Mouse (Mus musculus): Measurements from ENCODE around the gene Kdm2b. TPM values are rescaled to one million over a fixed set of nuclear protein-coding genes. Genes with fewer than 3 reads are reported as not detected.
A peak's percentile ranks its signal among the peaks of the same experiment; 100 is the strongest.

Kdm2b gene
- polyA plus RNA-seq, 2 experiments from 2014 or later, result 33.1 to 51.1 TPM

DNA sequence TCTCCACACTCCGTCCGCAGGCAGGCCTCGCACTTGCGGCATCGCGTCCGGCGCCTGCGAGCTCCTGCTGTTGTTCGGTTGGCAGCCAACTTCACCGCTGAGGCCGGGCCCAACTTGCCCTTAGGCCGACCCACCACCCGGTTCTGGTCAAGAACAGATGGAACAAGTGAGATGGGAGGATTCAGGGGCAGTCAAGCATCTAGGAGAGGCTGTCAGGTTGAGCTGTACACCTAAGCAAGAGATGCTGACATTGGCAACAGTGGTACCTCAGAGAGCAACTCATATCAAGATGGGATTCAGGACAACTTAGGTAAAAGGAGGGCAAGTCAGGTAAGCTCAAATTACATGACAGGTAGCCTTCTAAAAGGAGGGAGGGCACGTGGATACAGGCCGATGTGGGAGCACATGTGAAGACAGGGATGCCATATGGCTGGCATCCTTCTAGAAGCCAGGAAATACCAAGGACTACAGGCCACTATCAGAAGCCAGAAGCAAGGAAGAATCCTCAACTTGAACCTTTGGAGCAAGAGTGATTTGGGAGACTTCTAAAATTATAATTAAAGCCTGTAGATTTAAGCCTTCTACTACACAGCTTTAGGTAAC lies 100.9 kb downstream of the Kdm2b start:
- no peak for ATAC-seq

DNA sequence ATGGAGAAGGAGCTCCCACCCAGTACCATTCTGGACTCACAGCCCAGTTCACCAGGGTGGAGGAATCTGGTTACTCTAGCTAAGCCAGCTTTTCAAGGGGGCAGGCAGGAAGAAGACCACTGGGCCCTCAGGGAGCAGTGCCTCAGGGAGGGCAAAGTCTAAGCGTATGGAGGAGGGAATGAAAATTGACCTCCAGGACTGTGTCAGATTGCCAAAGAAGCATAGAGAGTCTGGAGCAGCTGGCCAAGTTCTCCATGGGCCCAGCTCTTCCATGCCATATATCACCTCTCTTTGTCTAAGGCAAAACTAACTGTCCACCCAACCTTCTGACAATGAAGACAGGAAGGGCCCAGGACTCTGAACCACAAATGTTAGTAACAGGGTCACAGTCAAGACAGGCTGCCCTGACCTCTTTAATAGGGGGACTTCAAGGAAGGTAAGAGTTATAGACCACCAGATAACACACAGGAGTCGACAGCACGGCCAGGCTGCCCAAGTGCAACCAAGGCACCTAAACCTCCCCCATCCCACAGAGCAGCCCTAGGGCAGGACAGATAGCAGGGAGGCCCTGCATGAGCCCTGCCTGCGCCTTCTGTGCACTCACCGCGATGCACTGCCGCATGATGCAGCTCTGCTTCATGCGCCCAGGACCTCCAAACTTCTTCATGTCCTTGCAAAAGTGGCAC lies 101.6 kb downstream of the Kdm2b start:
- no peak for ATAC-seq

DNA sequence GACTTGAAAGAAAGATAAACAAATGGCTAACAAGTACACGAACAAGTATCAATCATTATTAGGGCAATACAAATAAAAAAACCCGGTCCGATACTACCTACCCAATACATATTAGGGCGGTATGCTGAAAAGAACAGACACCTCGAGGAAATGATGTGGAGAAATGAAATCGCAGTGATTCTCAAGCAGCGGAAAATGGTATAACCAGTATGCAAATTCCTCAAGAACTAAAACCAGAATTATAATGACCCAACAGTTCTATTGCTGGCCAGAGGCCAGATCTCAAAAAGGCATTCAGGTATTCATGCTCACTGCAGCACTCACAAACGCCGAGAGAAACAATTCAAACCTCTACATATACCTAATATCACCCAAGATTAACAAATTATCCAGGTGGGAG lies 102.6 kb downstream of the Kdm2b start:
- ATAC-seq, result no peak

DNA sequence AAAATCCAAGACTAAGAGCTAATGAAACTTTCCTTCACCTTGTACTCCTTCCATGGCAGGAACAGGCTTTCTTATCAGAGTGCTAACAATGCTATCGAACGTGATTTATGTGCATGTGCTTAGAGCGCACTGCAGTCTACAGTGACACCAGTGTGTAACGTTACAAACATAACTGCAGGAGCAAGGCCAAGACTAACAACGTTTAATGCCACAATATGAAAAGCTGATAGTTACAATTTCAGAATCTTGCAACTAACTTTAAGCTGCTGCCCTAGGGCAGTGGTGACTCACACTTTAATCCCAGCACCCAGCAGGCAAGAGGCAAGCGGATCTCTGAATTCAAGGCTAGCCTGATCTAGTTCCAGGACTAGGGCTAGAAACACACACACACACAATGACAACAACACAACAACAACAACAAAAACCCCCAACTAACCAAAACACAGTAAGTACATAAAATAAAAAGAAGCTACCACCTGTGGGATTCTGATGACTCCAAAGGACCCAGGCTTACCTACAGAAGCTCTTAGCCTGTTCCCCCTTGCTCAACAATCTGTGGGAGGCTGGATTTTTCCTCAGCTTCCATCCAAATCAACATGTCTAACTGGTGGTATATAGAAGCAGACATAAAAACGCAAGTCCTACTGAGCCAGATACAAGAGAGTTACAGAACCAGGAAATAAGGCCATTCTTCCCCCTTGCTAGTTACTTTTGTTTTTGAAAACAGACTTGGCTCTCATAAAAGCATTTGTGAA lies 104.9 kb downstream of the Kdm2b start:
- no peak for ATAC-seq

DNA sequence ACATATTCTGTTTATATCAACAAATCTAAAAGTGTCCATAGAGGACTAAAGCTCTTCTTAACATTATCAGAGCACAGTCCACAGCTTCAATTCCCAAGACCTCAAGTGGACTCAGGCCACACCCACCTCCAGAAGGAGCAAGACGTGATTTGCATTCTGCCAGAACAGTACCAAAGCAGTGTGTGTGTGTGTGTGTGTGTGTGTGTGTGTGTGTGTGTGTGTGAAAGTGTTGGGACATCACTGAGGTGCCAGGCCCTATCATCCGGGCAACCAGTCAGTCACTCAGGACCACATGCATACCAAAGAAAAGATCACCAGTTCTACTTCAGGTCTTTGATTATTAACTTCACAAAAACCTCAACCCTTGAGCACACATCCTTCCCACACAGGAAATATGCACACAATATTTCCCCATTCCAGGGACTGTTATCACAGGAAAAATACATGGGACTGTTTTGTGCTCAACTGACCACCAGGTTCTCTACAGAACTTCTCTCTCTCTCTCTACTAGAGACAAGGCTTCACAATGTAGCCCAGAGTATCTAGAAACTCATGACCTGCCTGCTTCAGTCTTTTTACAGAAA lies 105.9 kb downstream of the Kdm2b start:
- ATAC-seq, result no peak

DNA sequence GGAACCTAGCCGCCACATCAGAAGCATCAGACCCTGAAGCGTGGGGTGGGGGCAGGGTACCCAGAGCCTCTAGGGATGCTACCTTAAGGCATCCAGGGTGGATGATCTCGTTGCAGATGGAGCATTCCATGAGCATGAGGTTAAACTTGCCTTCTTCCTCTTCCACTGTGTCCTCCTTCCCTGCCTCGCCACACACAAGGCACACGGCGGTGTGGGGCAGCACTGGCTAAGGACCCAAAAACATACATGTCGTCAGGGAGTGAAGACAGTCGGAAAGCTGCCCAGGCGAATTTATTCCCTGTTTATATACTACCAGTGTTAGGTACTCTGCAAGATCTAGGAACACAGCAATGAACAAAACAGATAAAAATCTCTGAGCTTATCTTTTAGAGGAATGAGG lies 106.4 kb downstream of the Kdm2b start:
- no peak for ATAC-seq

DNA sequence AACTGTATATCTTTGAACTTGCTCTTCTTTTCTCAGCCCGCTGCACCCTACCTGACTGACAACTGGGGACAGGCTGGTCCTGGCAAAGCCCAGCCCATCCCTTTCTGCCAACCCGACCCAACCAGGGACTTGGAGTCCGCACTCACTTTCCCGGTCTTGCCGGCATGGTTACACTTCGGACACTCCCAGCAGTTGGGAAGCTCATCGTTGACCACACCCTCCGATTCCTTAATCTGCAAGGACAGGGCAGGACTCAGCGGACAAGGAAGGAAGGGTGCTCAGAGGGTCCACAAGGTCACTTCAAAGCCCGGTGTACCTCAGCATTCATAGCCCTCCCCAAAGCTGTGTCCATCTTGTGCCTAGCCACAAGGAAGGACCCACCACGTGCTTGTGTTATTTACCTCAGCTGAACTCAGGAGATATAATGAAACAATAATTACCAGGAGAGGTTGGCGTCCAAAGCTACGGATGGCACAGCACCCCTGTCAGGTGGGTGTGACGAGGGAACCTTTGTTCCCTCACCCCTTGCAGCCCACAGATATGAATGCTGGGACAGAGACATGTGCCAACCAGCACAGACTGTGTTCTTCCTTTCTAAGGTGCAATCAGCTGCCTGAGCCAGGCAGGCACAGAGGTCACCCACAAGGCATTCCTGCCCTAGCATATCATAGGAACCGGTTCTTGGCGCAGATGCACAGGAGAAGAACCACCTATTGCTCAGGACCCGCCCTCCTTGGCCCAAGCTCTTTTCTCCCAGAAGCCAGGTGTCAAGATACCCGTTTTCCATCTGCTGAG lies 107.2 kb downstream of the Kdm2b start:
- no peak for ATAC-seq

DNA sequence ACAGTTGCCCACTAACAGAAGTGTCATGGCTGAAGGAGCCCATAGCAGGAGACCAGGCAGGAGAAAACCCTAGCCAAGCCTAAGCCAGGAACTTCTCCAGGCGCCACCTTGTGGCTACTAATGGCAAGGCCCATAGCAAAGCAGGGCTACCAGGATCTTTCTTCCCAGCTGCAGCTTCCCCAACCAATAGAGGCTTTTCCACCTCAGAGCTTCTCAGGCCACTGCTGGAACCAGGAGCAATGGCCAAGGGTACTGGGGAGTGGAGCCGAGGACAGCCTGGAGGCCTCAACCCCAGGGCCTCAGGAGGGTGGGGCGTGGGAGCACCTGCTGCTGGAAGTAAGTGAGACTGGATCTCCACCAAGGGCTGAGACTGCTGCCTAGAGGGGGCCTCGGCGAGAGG lies 108.3 kb downstream of the Kdm2b start:
- peak; percentile 62 for ATAC-seq

DNA sequence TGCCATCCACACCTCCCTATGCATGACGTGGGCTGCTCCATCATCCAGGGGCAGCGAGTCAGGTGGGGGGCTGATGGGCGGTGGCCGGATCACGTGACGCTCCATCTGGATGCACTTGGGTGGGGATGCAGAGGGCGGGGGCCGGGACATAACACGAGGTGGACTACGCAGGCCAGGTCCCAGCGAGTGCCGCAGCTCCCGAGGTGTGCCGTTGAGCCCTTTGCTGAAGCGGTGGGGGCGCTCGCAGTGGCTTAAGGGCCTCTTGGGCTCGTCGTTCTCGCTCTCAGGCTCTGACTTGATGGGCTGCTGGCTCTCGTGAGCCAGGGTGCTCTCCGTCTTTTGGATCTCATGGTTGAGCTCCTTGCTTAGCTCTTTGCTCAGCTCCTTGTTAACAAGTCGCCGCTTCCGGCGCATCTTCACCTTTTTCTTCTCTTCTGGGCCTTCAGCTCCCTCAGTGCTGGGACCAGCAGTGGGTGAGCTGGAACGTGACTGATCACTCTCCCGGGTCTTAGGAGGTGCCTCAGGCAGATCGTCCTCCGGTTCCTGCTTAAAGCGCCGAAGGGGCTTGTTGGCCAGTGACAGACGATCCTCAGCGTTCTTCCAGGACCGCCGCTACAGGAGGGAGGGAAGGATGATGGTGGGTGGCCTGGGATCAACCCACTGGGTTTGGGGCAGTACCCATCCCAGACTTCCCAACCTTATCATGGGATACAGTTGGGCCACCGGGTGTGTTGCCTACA lies 109.2 kb downstream of the Kdm2b start:
- no peak for ATAC-seq

DNA sequence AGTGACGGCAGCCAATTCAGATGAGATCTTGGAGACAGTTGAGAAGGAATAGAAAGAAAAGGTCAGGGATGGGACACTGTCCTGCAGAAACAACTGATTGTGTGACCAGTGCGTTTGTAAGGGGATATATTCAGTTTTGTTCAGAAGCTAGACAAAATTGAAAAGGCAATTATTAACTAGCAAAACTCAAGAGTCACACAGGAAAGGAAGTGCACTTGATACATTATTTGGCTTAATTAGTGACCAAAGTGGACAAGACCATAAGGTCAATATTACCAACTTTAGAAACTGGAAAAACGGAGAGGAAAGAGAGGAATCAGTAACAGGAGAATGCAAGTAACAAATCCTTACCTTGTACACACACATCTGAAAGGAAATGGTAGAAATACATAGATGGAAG lies 113.0 kb downstream of the Kdm2b start:
- no peak for ATAC-seq

DNA sequence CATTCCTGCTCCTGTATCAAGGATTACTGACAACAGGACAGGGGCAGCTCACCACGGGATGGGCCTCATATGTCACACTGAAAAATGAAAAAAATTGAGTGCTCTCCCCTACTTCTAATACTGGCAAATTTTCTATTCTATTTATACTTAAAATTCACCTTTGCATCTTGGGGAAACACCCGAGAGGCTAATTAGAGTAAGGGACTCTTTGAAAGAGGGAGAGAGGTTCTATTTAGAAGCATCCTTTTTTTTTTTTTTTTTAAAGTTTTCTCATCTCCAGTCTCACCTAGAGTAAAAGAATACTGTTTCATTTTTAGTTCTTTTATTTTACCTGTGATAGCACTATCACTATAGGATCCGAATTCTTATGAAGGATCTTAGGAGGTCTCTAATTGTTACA lies 115.3 kb downstream of the Kdm2b start:
- no peak for ATAC-seq

DNA sequence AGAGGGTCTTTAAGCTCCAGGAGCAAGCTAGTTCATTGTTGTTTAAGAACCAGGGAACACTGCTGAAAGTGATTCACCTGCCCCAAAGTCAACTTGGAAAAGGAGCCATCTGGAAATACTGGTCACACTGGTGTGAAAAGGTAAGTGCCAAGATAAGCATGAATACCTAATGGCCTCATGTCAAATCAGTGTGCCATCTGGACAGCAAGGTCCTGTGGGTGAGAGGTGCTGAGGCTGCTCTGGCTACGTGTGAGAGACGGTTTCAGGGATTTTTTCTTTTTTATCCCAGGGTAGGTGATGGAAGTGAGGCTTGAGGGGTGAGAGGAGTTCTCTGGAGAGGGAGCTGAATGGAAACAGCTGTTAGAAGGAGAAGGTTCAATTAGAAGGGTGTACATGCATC lies 116.0 kb downstream of the Kdm2b start:
- no peak for ATAC-seq

DNA sequence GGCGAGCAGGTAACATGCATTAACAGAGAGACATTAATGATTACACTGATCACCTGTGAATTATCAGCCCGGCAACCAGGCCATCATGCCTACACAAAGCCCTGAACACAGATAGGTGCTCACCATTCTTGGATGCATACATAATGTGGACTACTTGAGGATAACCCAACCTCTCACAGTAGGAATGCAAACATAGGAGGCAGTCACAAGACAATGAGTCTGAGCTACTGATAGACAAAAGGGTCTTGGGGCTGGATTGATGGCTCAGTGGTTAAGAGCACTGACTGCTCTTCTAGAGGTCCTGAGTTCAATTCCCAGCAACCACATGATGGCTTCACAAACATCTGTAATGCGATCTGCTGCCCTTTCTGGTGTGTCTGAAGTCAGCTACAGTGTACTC lies 117.0 kb downstream of the Kdm2b start:
- ATAC-seq, result no peak

DNA sequence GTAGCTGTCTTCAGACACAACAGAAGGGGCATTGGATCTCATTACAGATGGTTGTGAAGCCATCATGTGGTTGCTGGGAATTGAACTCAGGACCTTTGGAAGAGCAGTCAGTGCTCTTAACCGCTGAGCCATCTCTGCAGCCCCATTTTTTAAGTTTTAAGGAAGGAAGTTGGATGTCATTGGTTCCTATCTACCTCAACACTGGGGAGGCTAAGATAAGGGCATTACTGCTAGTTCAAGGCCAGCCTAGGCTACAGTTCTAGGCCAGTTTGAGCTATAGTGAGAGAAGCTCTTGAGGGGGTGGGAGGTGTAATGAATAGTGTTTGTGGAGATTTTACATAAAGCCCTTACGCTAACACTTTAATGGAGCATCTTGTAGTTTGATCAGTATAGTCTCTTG lies 126.6 kb downstream of the Kdm2b start:
- ATAC-seq, result no peak

DNA sequence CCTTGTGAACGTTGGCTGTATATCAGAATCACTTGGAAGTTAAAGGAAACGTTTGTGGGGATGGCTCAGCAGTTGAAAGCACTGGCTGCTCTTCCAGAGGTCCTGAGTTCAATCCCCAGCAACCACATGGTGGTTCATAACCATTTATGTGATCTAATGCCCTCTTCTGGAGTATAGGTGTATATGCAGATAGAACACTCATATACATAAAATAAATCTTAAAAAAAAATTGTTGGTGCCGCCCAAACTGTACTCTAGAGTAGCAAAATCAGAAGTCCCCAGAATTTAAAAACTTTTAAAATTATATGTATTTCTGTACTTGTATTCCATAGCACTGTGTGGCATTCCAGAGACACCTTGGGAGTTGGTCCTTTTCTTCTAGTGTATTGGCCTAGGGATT lies 133.8 kb downstream of the Kdm2b start:
- ATAC-seq, result peak; percentile 56

DNA sequence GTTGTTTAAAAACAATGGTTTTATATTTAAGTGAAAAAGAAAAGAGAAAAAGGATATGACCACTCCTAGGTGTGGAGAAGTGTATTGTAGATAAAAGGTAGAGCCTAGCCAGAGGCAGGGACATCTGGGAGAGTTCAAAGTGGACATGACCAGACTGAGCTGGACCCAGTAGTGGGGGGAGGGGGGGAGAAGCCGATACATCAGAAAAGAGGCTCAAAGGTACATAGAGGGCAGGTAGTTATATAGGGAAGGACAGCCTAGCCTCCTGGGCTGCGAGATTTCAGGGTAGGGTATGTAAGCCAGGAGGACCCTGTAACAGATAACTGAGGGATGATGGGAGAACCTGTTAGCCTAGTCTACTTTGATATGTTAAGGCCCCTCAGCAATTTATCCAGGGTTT lies 137.0 kb downstream of the Kdm2b start:
- no peak for ATAC-seq

DNA sequence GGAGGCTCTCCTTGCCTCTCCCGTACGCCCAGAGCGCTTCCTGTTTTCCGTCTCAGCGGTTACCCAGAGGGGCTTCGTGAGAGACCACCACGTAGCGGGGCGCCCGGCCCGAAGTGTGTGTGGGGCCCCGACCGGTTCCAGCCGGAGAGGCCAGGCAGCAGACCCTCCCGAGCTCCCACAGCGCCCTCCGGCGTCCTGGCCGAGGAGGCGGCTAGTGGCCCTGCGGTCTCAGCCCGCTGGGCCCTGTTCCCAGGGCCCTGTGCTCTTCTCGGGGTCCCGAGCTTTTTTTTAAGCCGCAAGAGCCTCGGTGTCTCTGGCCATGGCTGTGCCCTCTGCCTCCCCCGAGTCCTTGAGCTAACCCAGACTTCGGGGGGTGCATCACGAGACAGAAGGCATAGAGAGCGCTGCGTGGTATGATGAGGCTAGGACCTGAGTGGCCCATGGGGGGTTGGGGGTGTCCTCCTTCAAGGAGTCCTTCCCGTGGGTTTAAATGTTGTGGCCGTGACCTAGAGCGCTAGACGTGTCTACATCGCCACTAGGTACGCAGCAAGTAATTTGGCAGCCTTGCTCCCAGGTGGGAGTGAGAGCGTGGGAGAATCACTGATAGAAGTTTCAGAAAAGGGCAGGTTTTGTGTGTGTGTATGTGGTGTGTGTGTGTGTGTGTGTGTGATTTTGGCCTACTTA lies 139.2 kb downstream of the Kdm2b start:
- peak; percentile 32 for ATAC-seq

DNA sequence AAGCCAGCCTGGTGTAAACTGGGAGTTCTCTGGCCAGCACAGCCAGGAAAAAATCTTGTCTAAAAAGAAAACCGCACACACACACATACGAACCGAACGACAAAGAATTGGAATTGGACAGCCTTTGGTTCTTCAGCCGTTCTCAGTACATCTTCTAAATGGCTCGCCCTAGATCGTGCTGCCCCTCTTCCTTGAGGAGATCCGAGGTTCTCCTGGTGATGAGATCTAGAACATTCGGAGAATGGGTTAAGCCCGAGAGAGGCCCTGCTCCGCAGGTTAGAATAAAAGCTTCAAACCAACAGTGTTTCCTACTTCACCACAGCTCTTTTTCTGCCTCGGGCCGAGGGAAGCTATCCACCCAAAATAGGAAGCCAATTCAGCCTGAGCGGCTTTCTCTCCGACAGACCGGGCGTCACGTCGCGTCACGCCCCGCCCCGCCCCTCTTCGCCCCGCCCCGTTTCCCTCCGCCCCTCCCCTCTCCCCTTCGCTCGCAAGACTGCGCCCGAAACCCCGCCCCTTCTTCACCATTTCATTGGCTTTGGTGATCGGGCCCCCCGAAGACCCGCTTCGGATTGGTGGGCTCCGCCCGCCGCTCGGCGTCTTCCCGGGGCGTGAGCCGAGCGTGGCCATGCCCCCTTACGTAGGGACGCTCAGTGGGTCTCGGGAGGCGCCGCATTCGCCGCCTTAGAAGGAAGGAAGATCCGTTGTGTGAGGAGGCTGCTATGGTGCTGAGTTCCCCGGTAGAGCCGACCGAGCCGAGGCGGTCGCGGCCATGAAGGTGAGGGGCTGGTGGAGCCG lies 139.9 kb downstream of the Kdm2b start, which contains the start of gene Rnf34:
Gene Rnf34 (plus strand): TSS at position 528 of the 798 bp plus-strand sequence.
- ATAC-seq, result peak; percentile 95

DNA sequence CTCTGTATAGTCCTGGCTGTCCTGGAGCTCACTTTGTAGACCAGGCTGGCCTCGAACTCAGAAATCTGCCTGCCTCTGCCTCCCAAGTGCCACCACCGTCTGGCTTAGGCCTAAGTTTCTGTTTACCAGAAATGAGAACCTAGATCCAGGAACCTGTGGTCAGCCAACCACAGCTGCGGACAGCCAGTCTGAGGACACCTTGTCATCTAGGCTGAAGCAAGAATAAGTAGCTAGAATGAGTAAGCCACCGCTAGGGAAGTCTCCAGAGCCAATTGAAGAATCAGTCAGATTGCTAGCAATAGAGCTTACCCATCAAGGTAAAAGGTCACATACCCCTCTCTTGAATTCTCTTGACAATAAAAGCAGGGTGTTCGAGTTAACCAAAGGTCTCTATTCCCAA lies 145.8 kb downstream of the Kdm2b start:
- ATAC-seq, result no peak

DNA sequence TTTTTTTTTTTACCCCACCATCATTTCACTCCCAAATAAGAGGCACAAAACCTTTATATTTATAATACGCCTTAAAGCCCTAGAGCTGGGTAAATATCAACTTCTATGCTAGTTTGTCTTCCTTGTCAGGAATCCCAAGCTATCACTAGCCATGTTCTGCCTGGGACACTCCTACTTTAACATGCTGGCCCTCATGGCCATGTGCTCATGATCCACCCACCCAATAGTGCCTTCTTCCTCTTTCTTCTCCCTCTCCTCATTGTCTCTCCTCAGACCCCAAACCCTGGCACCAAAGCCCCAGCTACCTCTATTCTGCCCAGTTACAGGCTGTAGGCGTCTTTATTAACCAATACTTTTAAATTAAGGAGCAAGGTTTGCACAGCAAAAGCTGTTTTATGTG lies 148.5 kb downstream of the Kdm2b start:
- no peak for ATAC-seq

DNA sequence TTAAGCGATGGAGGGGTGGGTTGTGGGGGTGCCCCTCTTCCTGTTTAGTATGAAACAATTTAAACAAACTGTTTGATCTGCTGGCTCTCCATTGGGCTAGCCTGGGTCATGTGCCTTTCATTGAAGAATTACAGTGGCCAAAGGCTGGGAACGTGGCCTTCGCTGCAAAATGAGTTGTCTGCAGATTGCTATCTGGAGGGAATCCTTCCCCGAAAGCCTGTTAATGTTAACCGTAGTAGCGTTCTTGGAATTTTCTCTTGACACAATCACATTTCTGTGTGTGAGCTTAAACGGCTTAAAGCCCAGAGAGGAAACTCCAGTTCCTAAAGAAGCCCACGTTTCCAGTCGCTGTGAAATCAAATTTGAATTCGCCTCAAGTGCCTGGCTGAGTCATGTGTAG lies 156.6 kb downstream of the Kdm2b start:
- ATAC-seq, result no peak
